Mouse (Mus musculus): ENCODE results near the gene Btbd35f2. TPM values are rescaled to one million over a fixed set of nuclear protein-coding genes. Genes with fewer than 3 reads are reported as not detected.
"Not testable (repeated sequence)": the region's sequence is repeated elsewhere in the genome, so short reads cannot be mapped to it uniquely, and the experiment has no call there.

The Btbd35f2 gene
- not detected for total RNA-seq (2021)
- long read RNA-seq, experiment 1: 0 reads
- long read RNA-seq, experiment 2: 0 reads

DNA sequence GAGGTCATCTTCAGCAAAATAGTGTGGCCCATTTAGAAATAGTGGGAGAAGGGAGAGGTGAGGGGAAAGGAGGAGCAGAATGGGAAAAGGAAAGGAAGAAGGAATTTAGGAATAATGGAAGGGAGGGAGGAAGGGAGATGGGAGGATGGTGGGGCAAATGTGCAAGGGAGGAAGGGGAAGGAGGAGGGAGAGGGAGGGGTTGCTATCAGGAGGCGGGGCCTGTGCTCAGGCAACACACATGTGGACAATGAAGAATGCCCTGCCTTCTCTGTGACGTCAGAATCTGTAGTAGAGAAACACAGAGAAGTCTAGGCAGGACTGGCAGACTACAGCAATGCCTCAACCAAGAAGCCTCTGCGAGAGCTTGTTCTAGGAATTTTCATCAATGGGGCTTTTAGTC is at the start of gene Btbd35f2:
Btbd35f2 (plus strand) TSS at position 301 of the 400 bp plus-strand sequence.
- DNase-seq: not testable (repeated sequence)

Other genes starting within 250 kb of the Btbd35f2 start
- not detected for gene Btbd35f22, start 230.6 kb upstream of the Btbd35f2 start, total RNA-seq (2021)